ENCODE assay signal across 8 mouse cellular contexts in genomic region chr5:84415961-84416821, GRCm38 (mm10). TPM values are rescaled to one million over a fixed set of nuclear protein-coding genes. Genes with fewer than 3 reads are reported as not detected.
DNase-seq lines count a peak whose midpoint lies in the region; ATAC-seq lines count a peak whose summit lies in the region.

No protein-coding gene starts in this region.

- H3K9ac ChIP-seq in kidney, embryonic 14.5 days (ENCODE audit: low read depth, low read length) = peak overlapping the region; percentile 31; the same call in 1 of the 2 replicates
- H3K9ac ChIP-seq in forebrain, embryonic 16.5 days (replicated peaks; ENCODE audit: low read depth, low read length) = peak overlapping the region; percentile 97
- H3K9ac ChIP-seq in neural tube, embryonic 12.5 days = peak overlapping the region; percentile 66

- no peaks in the 10 kb centered on the region for H3K36me3 ChIP-seq in kidney, embryonic 14.5 days (ENCODE audit: control insufficient read depth, insufficient read depth, low read length)
- H3K36me3 ChIP-seq in forebrain, embryonic 16.5 days (ENCODE audit: control insufficient read depth, insufficient read depth) = no peaks in the 10 kb centered on the region
- no peaks in the 10 kb centered on the region for H3K36me3 ChIP-seq in neural tube, embryonic 12.5 days

- peaks cover 29% of the 10 kb centered on the region for H3K27me3 ChIP-seq in kidney, embryonic 14.5 days (ENCODE audit: control insufficient read depth, insufficient read depth, low read length)
- no peaks in the 10 kb centered on the region for H3K27me3 ChIP-seq in forebrain, embryonic 16.5 days (replicated peaks; ENCODE audit: control insufficient read depth, insufficient read depth, low read length)
- peaks cover 22% of the 10 kb centered on the region; the same call in 1 of the 2 replicates for H3K27me3 ChIP-seq in neural tube, embryonic 12.5 days (replicated peaks)

- peak; percentile 29; the same call in 1 of the 2 replicates for ATAC-seq in kidney, embryonic 14.5 days (ENCODE audit: low FRiP score, low TSS enrichment)
- ATAC-seq in forebrain, embryonic 16.5 days = no peak
- ATAC-seq in neural tube, embryonic 12.5 days (ENCODE audit: low FRiP score, low read depth) = peak; percentile 23
- ATAC-seq in megakaryocyte-erythroid progenitor cell, adult 5-6 weeks (replicated peaks; ENCODE audit: low FRiP score, low TSS enrichment, poor library complexity, severe bottlenecking) = no peak

- DNase-seq in kidney, postnatal 14 days = no peak
- DNase-seq in cerebellum, postnatal 36 days = peak; percentile 13 to 25
- peak; percentile 20 to 34 for DNase-seq in left cerebral cortex, postnatal 10 days (ENCODE audit: extremely low spot score in 1 of 2, low spot score in 2 of 2)
- no peak for DNase-seq in natural killer cell, adult 2 months (ENCODE audit: low spot score in 2 of 2)

- peak overlapping the region; percentile 51 for H3K4me3 ChIP-seq in kidney, embryonic 14.5 days (ENCODE audit: low read length)
- H3K4me3 ChIP-seq in forebrain, embryonic 16.5 days (replicated peaks; ENCODE audit: low read length) = peak overlapping the region; percentile 98
- peak overlapping the region; percentile 61 for H3K4me3 ChIP-seq in neural tube, embryonic 12.5 days

- peak overlapping the region; percentile 91 for H3K4me2 ChIP-seq in kidney, embryonic 14.5 days (replicated peaks; ENCODE audit: low read depth, low read length)
- H3K4me2 ChIP-seq in forebrain, embryonic 16.5 days (ENCODE audit: low read length) = peak overlapping the region; percentile 81
- peak overlapping the region; percentile 88 for H3K4me2 ChIP-seq in neural tube, embryonic 12.5 days (replicated peaks)

- intact Hi-C loops in left cerebral cortex, postnatal 10 days (cut with DNase I) = loop anchor here (10.0 kb wide), 1 partner anchor 131 kb away; no protein-coding TSS in a partner anchor

- H3K27ac ChIP-seq in kidney, embryonic 14.5 days (ENCODE audit: low read depth, low read length) = no peak overlapping the region
- H3K27ac ChIP-seq in forebrain, embryonic 16.5 days (ENCODE audit: low read length) = peak overlapping the region; percentile 94
- H3K27ac ChIP-seq in neural tube, embryonic 12.5 days = peak overlapping the region; percentile 42; the same call in 1 of the 2 replicates

- H3K4me1 ChIP-seq in kidney, embryonic 14.5 days (ENCODE audit: control insufficient read depth, insufficient read depth, low read length) = 0 out of 2 replicates have a peak, but pooled peaks cover 8% of the 10 kb centered on the region
- peaks cover 18% of the 10 kb centered on the region for H3K4me1 ChIP-seq in forebrain, embryonic 16.5 days (replicated peaks; ENCODE audit: control insufficient read depth, insufficient read depth, low read length)
- H3K4me1 ChIP-seq in neural tube, embryonic 12.5 days = peaks cover 10% of the 10 kb centered on the region; the same call in 1 of the 2 replicates

- WGBS in kidney, embryonic 14.5 days = under 1% methylated on average over 45 of the region's 45 CpGs
- under 1% methylated on average over 45 of the region's 45 CpGs for WGBS in forebrain, embryonic 16.5 days
- WGBS in neural tube, embryonic 12.5 days = under 1% methylated on average over 45 of the region's 45 CpGs

- H3K9me3 ChIP-seq in kidney, embryonic 14.5 days (ENCODE audit: control insufficient read depth, low read length) = no peaks in the 10 kb centered on the region
- H3K9me3 ChIP-seq in forebrain, embryonic 16.5 days (ENCODE audit: control insufficient read depth, low read length) = no peaks in the 10 kb centered on the region
- no peaks in the 10 kb centered on the region for H3K9me3 ChIP-seq in neural tube, embryonic 12.5 days

RNA-seq across cellular contexts. Expression of gene Epha5, which starts 1.0 kb away (rescaled TPM):
- 0.53 and 0.62 TPM in 2 replicates for polyA plus RNA-seq in kidney, embryonic 14.5 days (2014; fragmentation: Nextera tagmentation; extraction: Ambion mirVana)
- 139 and 140 TPM in 2 replicates for polyA plus RNA-seq in forebrain, embryonic 16.5 days (2015; fragmentation: Nextera tagmentation; extraction: Ambion mirVana)
- total RNA-seq in left cerebral cortex, postnatal 10 days (2021) = 100 to 1,000 TPM; 175 to 179 TPM
- 36.4 and 40.3 TPM in 2 replicates for polyA plus RNA-seq in neural tube, embryonic 12.5 days (2016; fragmentation: Nextera tagmentation; extraction: Ambion mirVana)
- total RNA-seq in megakaryocyte-erythroid progenitor cell, adult 5-6 weeks (2014; fragmentation: Nextera tagmentation) = not detected in 2 replicates
- total RNA-seq in megakaryocyte-erythroid progenitor cell, adult 5-6 weeks (2017) = not detected in 2 replicates

Comparison
In these comparisons a context has a peak if more than half of its experiments do, and no peak if none do; other contexts are left out.
1. ATAC-seq: peak in kidney, embryonic 14.5 days (single experiment) and neural tube, embryonic 12.5 days (single experiment); none in forebrain, embryonic 16.5 days (single experiment) and megakaryocyte-erythroid progenitor cell, adult 5-6 weeks (single experiment).
2. H3K9ac ChIP-seq: peak in every context shown above with its lines; median percentile 97 in forebrain, embryonic 16.5 days; 66 in neural tube, embryonic 12.5 days; 31 in kidney, embryonic 14.5 days.
3. DNase-seq: peak in cerebellum, postnatal 36 days (2 of 2) and left cerebral cortex, postnatal 10 days (2 of 2); none in kidney, postnatal 14 days (single experiment) and natural killer cell, adult 2 months (0 of 2).
4. RNA of gene Epha5, which starts 1.0 kb away (polyA plus RNA-seq): 139 to 140 TPM in forebrain, embryonic 16.5 days and 36.4 to 40.3 TPM in neural tube, embryonic 12.5 days; 0.53 to 0.62 TPM in kidney, embryonic 14.5 days; every median in the first group is over 10 times any median in the second.
5. Peak in every context shown above with its lines, with median percentiles within 50 percentile points of each other: H3K4me2 ChIP-seq and H3K4me3 ChIP-seq.